ENCODE assay signal across 23 mouse cellular contexts in genomic region chr8:72832371-72832770, GRCm38 (mm10).
"Had no signal": no experiment of that assay in that cellular context is flagged by ENCODE, and none has a peak within 500 bp of the region (broad histone marks: within the 10 kb centered on the region; RNA-seq: fewer than 3 reads in every experiment).

No protein-coding gene starts in this region.

- DNase-seq: kidney, adult 11 months; kidney, adult 8-10 months; kidney, postnatal 14 days; kidney, postnatal 4 days; layer of hippocampus, adult 9-11 months; liver; lung, adult 2 months; lung, postnatal 14 days; lung, postnatal 4 days; right cerebral cortex, adult 18-20 months; right cerebral cortex, postnatal 25 days; spleen, adult 18-20 months; thymus, adult 2 months; thymus, postnatal 14 days had no signal

- H3K27ac ChIP-seq: intestine, embryonic 15.5 days; limb, embryonic 10.5 days; limb, embryonic 13.5 days; liver, embryonic 12.5 days; liver, embryonic 15.5 days; midbrain, embryonic 12.5 days; midbrain, embryonic 15.5 days; neural tube, embryonic 12.5 days; neural tube, embryonic 15.5 days had no signal

- H3K36me3 ChIP-seq: limb, embryonic 10.5 days; liver, embryonic 12.5 days; liver, embryonic 15.5 days had no signal

- ATAC-seq: intestine, embryonic 15.5 days; liver, embryonic 12.5 days; midbrain, embryonic 15.5 days had no signal

- H3K4me2 ChIP-seq: intestine, embryonic 15.5 days; limb, embryonic 13.5 days; liver, embryonic 12.5 days; liver, embryonic 15.5 days; midbrain, embryonic 12.5 days; midbrain, embryonic 15.5 days; neural tube, embryonic 12.5 days; neural tube, embryonic 15.5 days had no signal

- H3K27me3 ChIP-seq: intestine, embryonic 15.5 days; limb, embryonic 13.5 days; liver, embryonic 12.5 days; liver, embryonic 15.5 days; midbrain, embryonic 12.5 days; midbrain, embryonic 15.5 days; neural tube, embryonic 12.5 days; neural tube, embryonic 15.5 days had no signal

- H3K9ac ChIP-seq: intestine, embryonic 15.5 days; limb, embryonic 13.5 days; liver, embryonic 12.5 days; liver, embryonic 15.5 days; midbrain, embryonic 12.5 days; midbrain, embryonic 15.5 days; neural tube, embryonic 12.5 days; neural tube, embryonic 15.5 days had no signal

- H3K9me3 ChIP-seq: intestine, embryonic 15.5 days; limb, embryonic 10.5 days; limb, embryonic 13.5 days; liver, embryonic 12.5 days; liver, embryonic 15.5 days; midbrain, embryonic 12.5 days; midbrain, embryonic 15.5 days; neural tube, embryonic 12.5 days; neural tube, embryonic 15.5 days had no signal

- H3K4me3 ChIP-seq: intestine, embryonic 15.5 days; limb, embryonic 10.5 days; limb, embryonic 13.5 days; liver, embryonic 12.5 days; liver, embryonic 15.5 days; midbrain, embryonic 12.5 days; midbrain, embryonic 15.5 days; neural tube, embryonic 12.5 days; neural tube, embryonic 15.5 days had no signal

- H3K4me1 ChIP-seq: intestine, embryonic 15.5 days; limb, embryonic 10.5 days; limb, embryonic 13.5 days; liver, embryonic 12.5 days; liver, embryonic 15.5 days; midbrain, embryonic 12.5 days; midbrain, embryonic 15.5 days; neural tube, embryonic 12.5 days; neural tube, embryonic 15.5 days had no signal
